Mouse (Mus musculus): ENCODE results near the gene Cfap70. TPM values are rescaled to one million over a fixed set of nuclear protein-coding genes. Genes with fewer than 3 reads are reported as not detected.

The Cfap70 gene
- total and polyA plus RNA-seq, 3 experiments: not detected

DNA sequence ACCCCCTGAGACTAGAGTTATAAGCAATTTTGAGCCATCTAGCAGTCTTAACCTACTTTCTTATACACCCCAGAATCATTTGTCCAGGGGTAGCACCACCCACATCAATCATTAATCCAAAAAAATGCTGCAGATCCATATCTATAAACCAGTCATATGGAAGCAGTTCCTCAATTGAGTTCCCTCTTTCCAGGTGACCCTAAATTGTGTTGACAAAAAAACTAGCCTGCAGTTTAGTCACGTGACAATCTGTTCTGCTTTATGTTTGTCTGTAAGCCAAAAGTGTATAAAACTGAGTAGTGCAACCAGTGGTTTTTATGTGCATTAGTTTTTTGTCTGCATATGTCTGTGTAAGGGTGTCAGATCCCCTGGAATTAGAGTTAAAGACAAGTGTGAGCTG is 80.2 kb downstream of the Cfap70 start:
- Histone ChIP-seq H3K4me3 (ENCODE audit: low read depth, low read length) (no peak overlapping the region), H3K36me3 (replicated peaks) (peaks cover 65% of the 10 kb centered on the region), H3K9me3 (replicated peaks) (no peaks in the 10 kb centered on the region), H3K4me1 (ENCODE audit: insufficient read depth, low read depth, low read length) (peaks cover 6% of the 10 kb centered on the region; the same call in 1 of the 2 replicates), H3K27me3 (ENCODE audit: insufficient read depth, low read length) (no peaks in the 10 kb centered on the region)
- TF ChIP-seq GATA2 (IDR thresholded peaks at IDR 0.05; ENCODE audit: borderline replicate concordance, low read depth, low read length) (no peak), POLR2AphosphoS5 (IDR thresholded peaks at IDR 0.05; ENCODE audit: insufficient replicate concordance, low read depth, low read length) (no peak), CTCF (IDR thresholded peaks at IDR 0.05; ENCODE audit: low read depth, low read length) (no peak), TAL1 (conservative IDR thresholded peaks at IDR 0.05; ENCODE audit: low read depth, low read length) (no peak), GATA1 (IDR thresholded peaks at IDR 0.05; ENCODE audit: borderline replicate concordance, low read length) (no peak)
- ATAC-seq (ENCODE audit: extremely low read depth, insufficient number of reproducible peaks, low FRiP score, poor library complexity, severe bottlenecking) (no peak), DNase-seq (ENCODE audit: low spot score) (no peak)

GRCm38 (mm10) chr14:20370798-20371197 is 81.2 kb downstream of the Cfap70 start:
- ATAC-seq (ENCODE audit: extremely low read depth, insufficient number of reproducible peaks, low FRiP score, poor library complexity, severe bottlenecking) (no peak), DNase-seq (ENCODE audit: low spot score) (no peak)
- TF ChIP-seq GATA1 (IDR thresholded peaks at IDR 0.05; ENCODE audit: borderline replicate concordance, low read length): no peak
- no peak for TF ChIP-seq CTCF (IDR thresholded peaks at IDR 0.05; ENCODE audit: low read depth, low read length)
- TF ChIP-seq TAL1 (conservative IDR thresholded peaks at IDR 0.05; ENCODE audit: low read depth, low read length): no peak
- Histone ChIP-seq H3K4me3 (ENCODE audit: low read depth, low read length) (no peak overlapping the region), H3K9me3 (replicated peaks) (no peaks in the 10 kb centered on the region), H3K27me3 (ENCODE audit: insufficient read depth, low read length) (no peaks in the 10 kb centered on the region), H3K4me1 (ENCODE audit: insufficient read depth, low read depth, low read length) (peaks cover 6% of the 10 kb centered on the region; the same call in 1 of the 2 replicates), H3K36me3 (replicated peaks) (peaks cover 64% of the 10 kb centered on the region)

- no peak for ATAC-seq (ENCODE audit: extremely low read depth, insufficient number of reproducible peaks, low FRiP score, poor library complexity, severe bottlenecking)
- Histone ChIP-seq H3K27me3 (ENCODE audit: insufficient read depth, low read length) (no peaks in the 10 kb centered on the region), H3K4me1 (ENCODE audit: insufficient read depth, low read depth, low read length) (peaks cover 6% of the 10 kb centered on the region; the same call in 1 of the 2 replicates), H3K9me3 (replicated peaks) (no peaks in the 10 kb centered on the region), H3K4me3 (ENCODE audit: low read depth, low read length) (no peak overlapping the region), H3K36me3 (replicated peaks) (peaks cover 64% of the 10 kb centered on the region)
- no peak for DNase-seq (ENCODE audit: low spot score)
- TF ChIP-seq POLR2AphosphoS5 (IDR thresholded peaks at IDR 0.05; ENCODE audit: insufficient replicate concordance, low read depth, low read length): no peak
- TF ChIP-seq GATA1 (IDR thresholded peaks at IDR 0.05; ENCODE audit: borderline replicate concordance, low read length): no peak
- TF ChIP-seq CTCF (IDR thresholded peaks at IDR 0.05; ENCODE audit: low read depth, low read length): no peak
- TF ChIP-seq TAL1 (conservative IDR thresholded peaks at IDR 0.05; ENCODE audit: low read depth, low read length): no peak
- no peak for TF ChIP-seq GATA2 (IDR thresholded peaks at IDR 0.05; ENCODE audit: borderline replicate concordance, low read depth, low read length)
Measured at GRCm38 (mm10) chr14:20368271-20368670, 83.8 kb downstream of the Cfap70 start.

GRCm38 (mm10) chr14:20363230-20363629 is 88.8 kb downstream of the Cfap70 start:
- no peak for TF ChIP-seq GATA2 (IDR thresholded peaks at IDR 0.05; ENCODE audit: borderline replicate concordance, low read depth, low read length)
- TF ChIP-seq GATA1 (IDR thresholded peaks at IDR 0.05; ENCODE audit: borderline replicate concordance, low read length): no peak
- TF ChIP-seq TAL1 (conservative IDR thresholded peaks at IDR 0.05; ENCODE audit: low read depth, low read length): no peak
- TF ChIP-seq CTCF (IDR thresholded peaks at IDR 0.05; ENCODE audit: low read depth, low read length): no peak
- TF ChIP-seq POLR2AphosphoS5 (IDR thresholded peaks at IDR 0.05; ENCODE audit: insufficient replicate concordance, low read depth, low read length): no peak
- no peak for DNase-seq (ENCODE audit: low spot score)
- Histone ChIP-seq H3K36me3 (replicated peaks) (peaks cover 73% of the 10 kb centered on the region), H3K4me3 (ENCODE audit: low read depth, low read length) (no peak overlapping the region), H3K9me3 (replicated peaks) (no peaks in the 10 kb centered on the region), H3K4me1 (ENCODE audit: insufficient read depth, low read depth, low read length) (no peaks in the 10 kb centered on the region), H3K27me3 (ENCODE audit: insufficient read depth, low read length) (no peaks in the 10 kb centered on the region)
- ATAC-seq (ENCODE audit: extremely low read depth, insufficient number of reproducible peaks, low FRiP score, poor library complexity, severe bottlenecking): no peak

DNA sequence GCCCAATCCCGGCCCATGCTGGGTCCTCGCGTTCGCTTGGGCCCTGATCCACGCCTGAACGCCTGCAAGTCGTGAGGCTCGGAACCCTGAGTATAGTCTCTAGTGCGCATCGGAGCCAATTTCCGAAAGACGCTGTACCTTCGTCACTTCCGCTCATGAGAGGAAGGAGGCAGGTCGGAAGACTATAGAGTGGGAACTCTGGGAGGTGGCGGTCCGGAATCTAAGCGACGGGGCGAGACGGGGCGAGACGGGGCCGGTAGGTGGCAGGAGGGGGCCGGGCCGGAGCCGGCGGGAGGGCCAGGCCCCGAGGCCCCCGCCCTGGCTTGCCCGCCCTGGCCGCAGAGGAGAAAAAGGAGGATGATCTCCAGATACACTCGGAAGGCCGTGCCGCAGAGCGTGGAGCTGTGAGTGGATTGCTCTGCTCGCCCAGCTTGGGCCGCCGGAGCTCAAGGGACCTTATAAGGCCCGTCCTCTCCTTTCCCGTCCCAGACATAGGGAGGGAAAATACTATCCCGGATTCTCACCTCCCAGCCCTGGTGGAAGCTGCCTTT is 104.0 kb downstream of the Cfap70 start, which contains the start of the genes Ecd and Fam149b:
Gene Ecd (minus strand): TSS at position 131 of the 551 bp plus-strand sequence.
Gene Fam149b (plus strand): TSS at position 172 of the 551 bp plus-strand sequence.
- H3K4me3 ChIP-seq (ENCODE audit: low read depth, low read length): peak within 1 kb of the TSS; percentile 80
- H3K27me3 ChIP-seq (ENCODE audit: insufficient read depth, low read length): no peaks in the 10 kb centered on the region
- TF ChIP-seq GATA1 (IDR thresholded peaks at IDR 0.05; ENCODE audit: borderline replicate concordance, low read length): no peak
- TF ChIP-seq TAL1 (conservative IDR thresholded peaks at IDR 0.05; ENCODE audit: low read depth, low read length): no peak
- TF ChIP-seq CTCF (IDR thresholded peaks at IDR 0.05; ENCODE audit: low read depth, low read length): no peak
- no peak for TF ChIP-seq GATA2 (IDR thresholded peaks at IDR 0.05; ENCODE audit: borderline replicate concordance, low read depth, low read length)
- no peak for TF ChIP-seq POLR2AphosphoS5 (IDR thresholded peaks at IDR 0.05; ENCODE audit: insufficient replicate concordance, low read depth, low read length)
- peak; percentile 81 for DNase-seq (ENCODE audit: low spot score)
- H3K9me3 ChIP-seq (replicated peaks): peaks cover 3% of the 10 kb centered on the region; the same call in 1 of the 2 replicates
- peaks cover 24% of the 10 kb centered on the region for H3K4me1 ChIP-seq (ENCODE audit: insufficient read depth, low read depth, low read length)
- peak; percentile 99 for ATAC-seq (ENCODE audit: extremely low read depth, insufficient number of reproducible peaks, low FRiP score, poor library complexity, severe bottlenecking)
- peaks cover 50% of the 10 kb centered on the region for H3K36me3 ChIP-seq (replicated peaks)

DNA sequence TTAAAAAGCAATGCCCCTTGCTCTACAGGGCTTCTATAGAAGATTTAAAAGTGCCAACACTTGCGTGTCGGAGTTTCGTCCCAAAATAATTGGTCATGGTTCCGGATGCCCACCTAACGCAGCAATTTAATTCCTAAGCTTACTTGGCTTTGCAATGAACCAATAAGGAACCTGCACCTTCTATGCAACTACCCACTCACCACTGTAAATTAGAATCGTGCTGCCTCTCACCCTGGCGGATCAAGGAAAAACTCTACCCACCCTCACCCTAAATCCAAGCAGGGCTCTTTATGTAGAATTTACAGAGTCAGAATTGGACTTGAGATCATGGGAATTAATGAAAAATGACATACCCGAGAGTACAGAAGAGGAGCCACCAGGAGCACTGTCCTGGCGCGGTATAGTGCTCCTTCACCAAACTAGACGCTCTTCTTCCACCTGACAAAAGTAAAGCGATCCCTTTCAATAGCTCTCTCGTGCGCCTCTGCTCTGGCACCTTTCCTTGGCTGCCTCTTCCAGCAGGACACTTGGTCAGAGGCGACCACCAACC is 104.5 kb downstream of the Cfap70 start:
- peaks cover 24% of the 10 kb centered on the region for H3K4me1 ChIP-seq (ENCODE audit: insufficient read depth, low read depth, low read length)
- peaks cover 50% of the 10 kb centered on the region for H3K36me3 ChIP-seq (replicated peaks)
- ATAC-seq (ENCODE audit: extremely low read depth, insufficient number of reproducible peaks, low FRiP score, poor library complexity, severe bottlenecking) (no peak), DNase-seq (ENCODE audit: low spot score) (peak; percentile 19)
- H3K27me3 ChIP-seq (ENCODE audit: insufficient read depth, low read length): no peaks in the 10 kb centered on the region
- no peaks in the 10 kb centered on the region for H3K9me3 ChIP-seq (replicated peaks)
- TF ChIP-seq GATA1 (IDR thresholded peaks at IDR 0.05; ENCODE audit: borderline replicate concordance, low read length) (no peak), TAL1 (conservative IDR thresholded peaks at IDR 0.05; ENCODE audit: low read depth, low read length) (no peak), POLR2AphosphoS5 (IDR thresholded peaks at IDR 0.05; ENCODE audit: insufficient replicate concordance, low read depth, low read length) (no peak), GATA2 (IDR thresholded peaks at IDR 0.05; ENCODE audit: borderline replicate concordance, low read depth, low read length) (no peak), CTCF (IDR thresholded peaks at IDR 0.05; ENCODE audit: low read depth, low read length) (no peak)
- H3K4me3 ChIP-seq (ENCODE audit: low read depth, low read length): peak overlapping the region; percentile 80

Measured in G1E (cell line).